Mouse (Mus musculus) cortical plate, adult 2 months (tissue): ENCODE results near the gene Ift122.

ENCODE experiments used
- CTCF ChIP-seq: fragments of 200-500 bp; IDR thresholded peaks from 2 replicates; pipeline ENCODE4 v1.5.1; 2011; ENCODE audit warnings: mild to moderate bottlenecking, control low read depth, low read length; ENCODE audit not compliant: insufficient read depth; ENCODE audit errors: extremely low read depth
- POLR2A ChIP-seq: fragments of 200-500 bp; IDR thresholded peaks from 2 replicates; pipeline ENCODE4 v1.6.1; 2011; ENCODE audit warnings: mild to moderate bottlenecking, low read length, control low read depth; ENCODE audit not compliant: insufficient read depth; ENCODE audit errors: extremely low read depth

GRCm38 (mm10) chr6:115846640-115847411 lies 6.4 kb upstream of the Ift122 start:
- no peak for TF ChIP-seq POLR2A
- TF ChIP-seq CTCF = peak; percentile 57
